Mouse (Mus musculus) thymus, postnatal 14 days (tissue): ENCODE results near the gene Cyp2d11.
"Not testable (repeated sequence)": the region's sequence is repeated elsewhere in the genome, so short reads cannot be mapped to it uniquely, and the experiment has no call there.

Experiments
- DNase-seq: peaks from one replicate; pipeline ENCODE4 v3.0.0; 2021

Cyp2d11 gene

GRCm38 (mm10) chr15:82393922-82394321 is at the start of gene Cyp2d11:
Cyp2d11 (minus strand) TSS chr15:82394022.
- DNase-seq, result not testable (repeated sequence)

DNA sequence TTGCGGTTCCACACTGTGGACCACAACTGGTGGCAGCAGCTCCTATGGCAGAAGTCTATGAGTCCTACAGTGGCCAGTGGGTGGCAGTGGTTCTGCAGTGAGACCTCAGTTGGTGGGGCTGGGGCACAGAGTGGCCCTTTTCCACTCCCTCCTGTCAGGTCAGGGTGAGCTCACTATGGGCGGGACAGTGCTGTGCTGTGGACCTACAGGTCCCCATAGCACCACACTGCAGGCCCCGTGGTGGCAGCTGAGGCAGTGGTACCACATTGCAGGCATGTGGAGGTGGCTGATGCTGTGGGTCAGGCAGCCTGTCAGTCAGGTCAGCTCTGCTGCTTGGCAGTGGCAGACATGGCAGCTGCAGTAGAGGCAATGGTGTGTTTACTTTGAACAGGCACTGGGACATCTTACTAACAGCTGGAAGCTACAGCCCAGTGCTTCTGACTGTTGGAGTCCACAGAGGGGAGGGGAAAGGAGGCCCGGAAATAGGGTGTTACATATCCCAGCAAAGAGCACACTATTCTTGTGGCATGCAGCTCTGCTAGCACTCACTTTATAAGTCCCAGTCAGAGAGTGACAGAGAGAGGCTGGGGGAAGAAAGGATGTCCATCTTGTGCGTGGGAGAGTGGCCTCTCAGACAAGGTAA is 44.3 kb upstream of the Cyp2d11 start:
- no peak for DNase-seq

GRCm38 (mm10) chr15:82435606-82436005 is 41.8 kb upstream of the Cyp2d11 start:
- no peak for DNase-seq

DNA sequence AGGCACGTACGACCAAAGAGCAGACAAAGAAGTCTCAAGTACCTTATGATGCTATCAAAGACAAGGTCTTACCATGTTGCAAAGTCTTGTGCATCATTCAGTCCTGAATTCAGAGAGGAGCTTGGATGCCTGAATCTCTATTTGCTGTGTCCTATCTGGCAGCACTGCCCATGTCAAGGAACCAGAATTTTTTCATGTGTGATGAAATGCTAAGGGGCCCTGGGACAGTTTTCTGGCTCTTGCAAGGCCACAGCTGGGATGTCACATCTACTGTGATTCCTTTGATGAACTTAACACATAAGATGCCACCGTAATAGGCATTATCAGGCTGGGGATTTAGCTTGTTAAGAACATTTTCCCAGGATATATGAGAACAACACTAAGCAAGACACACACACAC is 41.2 kb upstream of the Cyp2d11 start:
- no peak for DNase-seq

DNA sequence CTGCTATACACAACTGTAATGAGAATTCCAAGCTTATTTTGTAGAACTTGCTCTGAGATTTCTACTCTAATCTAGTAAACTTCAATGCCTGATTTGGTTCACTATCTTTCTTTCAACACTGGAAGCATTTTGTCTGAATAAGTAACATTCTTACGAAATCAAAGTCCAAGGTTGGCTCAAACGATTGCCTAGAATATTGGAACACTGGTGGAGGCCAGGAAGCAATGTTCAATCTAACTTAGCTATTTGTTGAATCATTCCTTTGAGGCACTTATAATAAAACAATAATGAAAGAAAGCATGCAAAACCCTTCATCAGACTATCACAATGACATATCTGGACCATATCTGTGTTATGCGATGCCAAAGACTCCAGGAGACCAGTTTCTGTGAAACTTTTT is 40.7 kb upstream of the Cyp2d11 start:
- no peak for DNase-seq

DNA sequence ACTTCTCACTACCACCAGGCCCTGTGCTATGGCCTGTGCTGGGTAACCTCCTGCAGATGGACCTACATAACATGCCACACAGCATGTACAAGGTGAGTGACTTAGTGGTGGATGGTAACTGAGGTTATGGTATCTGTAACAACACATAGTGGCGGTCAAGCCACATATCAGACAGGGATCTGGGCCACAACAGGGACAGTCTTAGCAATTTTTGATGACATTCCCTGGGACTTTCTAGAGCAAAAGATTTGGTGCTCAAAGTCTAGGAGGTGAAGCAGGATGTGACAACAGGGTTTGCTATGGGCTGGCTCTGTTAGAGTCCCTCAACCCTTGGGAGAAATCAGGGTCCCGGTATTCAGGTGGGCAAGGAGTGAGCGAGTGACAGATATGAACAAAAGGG is 39.8 kb upstream of the Cyp2d11 start:
- no peak for DNase-seq

DNA sequence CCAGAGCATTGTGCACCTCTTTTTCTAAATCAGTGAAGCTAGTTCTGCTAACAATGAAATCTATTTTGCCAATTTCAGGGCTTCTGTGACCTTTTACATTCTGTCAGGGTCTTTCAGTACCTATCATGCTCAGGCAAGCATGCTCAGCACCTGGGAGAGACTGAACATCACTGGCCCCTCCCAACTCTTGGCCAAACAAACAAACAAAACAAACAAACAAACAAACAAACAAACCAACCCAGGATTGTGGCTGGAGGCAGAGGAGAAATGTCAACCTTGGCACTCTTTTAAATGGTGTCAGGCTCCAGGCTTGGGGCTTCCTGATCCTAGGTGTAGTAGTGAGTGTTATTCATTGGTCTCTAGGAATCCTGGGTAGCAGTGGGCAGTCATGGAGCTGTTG is 39.3 kb upstream of the Cyp2d11 start, which contains the start of gene Cyp2d9:
TSS of gene Cyp2d9 (plus strand) at position 301 of the 400 bp plus-strand sequence.
- DNase-seq, result no peak

DNA sequence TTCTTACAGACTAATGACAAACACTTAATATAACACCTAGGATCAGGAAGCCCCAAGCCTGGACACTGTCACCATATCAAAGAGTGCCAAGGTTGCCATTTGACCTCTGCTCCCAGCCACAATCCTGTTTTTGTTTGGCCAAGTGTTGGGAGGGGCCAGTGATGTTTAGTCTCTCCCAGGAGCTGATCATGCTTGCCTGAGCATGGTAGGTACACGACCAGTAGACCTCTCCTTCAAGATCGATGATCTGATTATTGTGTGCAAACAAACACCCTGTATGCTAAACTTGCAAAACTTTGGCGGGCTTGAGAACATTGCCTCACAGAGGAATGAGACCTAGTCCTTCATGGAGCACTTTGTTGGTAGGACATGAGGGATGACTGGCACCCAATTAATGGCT is 29.6 kb upstream of the Cyp2d11 start:
- DNase-seq, result no peak

- no peak for DNase-seq
These were observed 29.1 kb upstream of the Cyp2d11 start for GRCm38 (mm10) chr15:82422935-82423334.

DNA sequence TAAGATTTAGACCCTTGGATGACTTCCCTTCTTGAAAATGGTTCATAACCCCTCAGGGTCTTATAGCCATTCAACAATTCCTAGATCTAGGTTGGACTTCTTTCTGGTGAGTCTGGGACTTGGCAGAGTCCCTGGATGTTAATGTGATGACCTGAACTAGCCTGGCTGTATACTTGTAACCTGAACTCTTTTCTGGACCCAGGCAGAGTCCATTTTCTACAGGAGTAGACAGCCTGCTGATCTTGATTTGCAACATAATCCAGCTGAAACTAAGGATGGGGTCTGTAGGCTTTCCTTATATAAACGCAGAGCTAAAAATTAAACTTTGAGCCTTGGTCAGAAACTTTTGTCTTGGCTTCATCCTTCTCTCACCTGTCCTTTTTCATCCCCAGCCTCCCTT is 24.8 kb upstream of the Cyp2d11 start:
- no peak for DNase-seq

- peak; percentile 80 for DNase-seq
These were observed 23.3 kb upstream of the Cyp2d11 start for GRCm38 (mm10) chr15:82416797-82417789.

GRCm38 (mm10) chr15:82407536-82407935 is 13.7 kb upstream of the Cyp2d11 start:
- DNase-seq, result no peak

DNA sequence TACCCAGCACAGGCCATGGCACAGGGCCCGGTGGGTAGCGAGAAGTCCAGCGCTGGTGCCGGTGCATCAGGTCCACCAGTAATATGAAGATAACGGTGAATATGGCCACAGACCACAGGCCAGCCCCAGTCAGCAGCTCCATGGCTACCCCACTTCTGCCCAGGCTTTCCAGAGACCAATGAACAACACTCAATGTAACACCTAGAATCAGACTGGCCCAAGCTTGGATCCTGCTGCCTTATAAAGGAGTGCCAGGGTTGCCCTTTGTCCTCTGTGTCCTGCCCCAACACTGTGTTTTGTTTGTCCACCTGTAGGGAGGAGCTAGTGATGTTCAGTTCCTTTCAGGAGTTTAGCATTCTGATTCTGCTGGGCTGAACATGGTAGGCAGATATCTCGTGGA is 13.2 kb upstream of the Cyp2d11 start, which contains the start of gene Cyp2d10:
TSS of gene Cyp2d10 (minus strand) at position 215 of the 400 bp plus-strand sequence.
- DNase-seq, result no peak

- no peak for DNase-seq
These were observed 10.3 kb upstream of the Cyp2d11 start for GRCm38 (mm10) chr15:82404163-82404562.

GRCm38 (mm10) chr15:82403606-82404005 is 9.8 kb upstream of the Cyp2d11 start:
- no peak for DNase-seq

- no peak for DNase-seq
These were observed 8.9 kb upstream of the Cyp2d11 start for GRCm38 (mm10) chr15:82402741-82403140.

- no peak for DNase-seq
These were observed 8.3 kb upstream of the Cyp2d11 start for GRCm38 (mm10) chr15:82402106-82402505.

DNA sequence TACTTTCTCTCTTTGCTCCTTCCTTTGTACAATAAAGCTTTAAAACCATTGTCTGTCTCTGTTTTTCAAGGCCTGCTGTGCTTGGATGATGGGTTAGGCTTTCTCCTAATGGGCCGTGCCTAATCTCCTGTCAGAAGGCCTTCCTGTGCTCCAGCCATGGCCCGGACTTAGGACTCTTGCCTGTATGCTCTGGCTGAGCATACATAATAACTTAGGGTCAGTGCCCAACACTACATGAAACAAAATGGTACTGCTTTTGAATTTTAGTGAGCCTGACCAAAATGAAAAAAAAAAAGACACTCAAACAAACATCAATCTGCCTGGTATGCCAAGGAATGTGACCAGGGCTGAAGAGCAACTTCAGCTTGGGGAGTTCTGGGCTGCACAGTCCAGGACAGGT is 7.7 kb upstream of the Cyp2d11 start:
- no peak for DNase-seq

GRCm38 (mm10) chr15:82395955-82396354 is 2.1 kb upstream of the Cyp2d11 start:
- not testable (repeated sequence) for DNase-seq

- DNase-seq, result not testable (repeated sequence)
These were observed 3.9 kb downstream of the Cyp2d11 start for GRCm38 (mm10) chr15:82389916-82390315.

DNA sequence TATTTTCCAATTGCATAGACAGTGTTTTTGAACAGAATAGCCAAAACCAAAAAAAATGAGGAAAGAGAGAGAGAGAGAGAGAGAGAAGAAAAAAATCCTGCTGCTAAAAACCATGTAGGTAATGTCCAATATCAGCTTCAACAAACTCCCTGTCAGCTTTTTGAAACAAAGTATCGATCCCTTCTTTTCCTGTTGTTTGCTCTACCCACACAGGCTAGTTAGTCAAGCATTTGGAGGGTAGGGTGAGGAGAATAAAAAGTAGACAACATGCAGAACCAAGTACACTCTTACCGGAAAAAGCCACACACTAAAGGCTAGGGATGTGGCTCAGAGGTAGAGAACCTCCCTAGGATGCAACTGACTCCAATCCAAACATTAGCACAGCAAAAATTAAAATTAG is 8.1 kb downstream of the Cyp2d11 start:
- DNase-seq, result no peak

GRCm38 (mm10) chr15:82382441-82382840 is 11.4 kb downstream of the Cyp2d11 start:
- DNase-seq, result no peak

GRCm38 (mm10) chr15:82380714-82381062 is 13.1 kb downstream of the Cyp2d11 start:
- DNase-seq, result no peak
